Mouse (Mus musculus) retina, postnatal 7 days (tissue): ENCODE results near the gene Stx8.

ENCODE experiments used
- DNase-seq: peaks from one replicate; pipeline ENCODE4 v3.0.0-alpha.2; 2012; ENCODE audit warnings: low read depth, low spot score

Stx8 gene

GRCm38 (mm10) chr11:68083562-68083961 lies 117.6 kb downstream of the Stx8 start:
- DNase-seq, result no peak

- no peak for DNase-seq
Observed at GRCm38 (mm10) chr11:68086221-68086620, 120.2 kb downstream of the Stx8 start.

GRCm38 (mm10) chr11:68089426-68089825 lies 123.4 kb downstream of the Stx8 start:
- no peak for DNase-seq

GRCm38 (mm10) chr11:68089885-68090592 lies 124.0 kb downstream of the Stx8 start:
- no peak for DNase-seq

- no peak for DNase-seq
Observed at GRCm38 (mm10) chr11:68091975-68092759, 126.2 kb downstream of the Stx8 start.

- no peak for DNase-seq
Observed at GRCm38 (mm10) chr11:68101598-68101997, 135.6 kb downstream of the Stx8 start.

GRCm38 (mm10) chr11:68103480-68103879 lies 137.5 kb downstream of the Stx8 start:
- DNase-seq, result no peak

- no peak for DNase-seq
Observed at GRCm38 (mm10) chr11:68106053-68106452, 140.1 kb downstream of the Stx8 start.

GRCm38 (mm10) chr11:68113454-68114100 lies 147.6 kb downstream of the Stx8 start:
- no peak for DNase-seq

- no peak for DNase-seq
Observed at GRCm38 (mm10) chr11:68114202-68114601, 148.2 kb downstream of the Stx8 start.

- DNase-seq, result no peak
Observed at GRCm38 (mm10) chr11:68116157-68116556, 150.2 kb downstream of the Stx8 start.

- no peak for DNase-seq
Observed at GRCm38 (mm10) chr11:68117878-68118660, 152.1 kb downstream of the Stx8 start.

- DNase-seq, result no peak
Observed at GRCm38 (mm10) chr11:68118679-68119078, 152.7 kb downstream of the Stx8 start.

- DNase-seq, result no peak
Observed at GRCm38 (mm10) chr11:68119136-68119535, 153.1 kb downstream of the Stx8 start.

- DNase-seq, result no peak
Observed at GRCm38 (mm10) chr11:68121260-68121659, 155.3 kb downstream of the Stx8 start.

GRCm38 (mm10) chr11:68121660-68122059 lies 155.7 kb downstream of the Stx8 start:
- DNase-seq, result no peak

GRCm38 (mm10) chr11:68126071-68126470 lies 160.1 kb downstream of the Stx8 start:
- DNase-seq, result no peak

- no peak for DNase-seq
Observed at GRCm38 (mm10) chr11:68134494-68134893, 168.5 kb downstream of the Stx8 start.

- DNase-seq, result no peak
Observed at GRCm38 (mm10) chr11:68135350-68135749, 169.4 kb downstream of the Stx8 start.

- no peak for DNase-seq
Observed at GRCm38 (mm10) chr11:68136687-68137086, 170.7 kb downstream of the Stx8 start.

GRCm38 (mm10) chr11:68142296-68142695 lies 176.3 kb downstream of the Stx8 start:
- DNase-seq, result no peak
